Mouse (Mus musculus): ENCODE measurements around the gene Rtn4ip1. TPM values are rescaled to one million over a fixed set of nuclear protein-coding genes. Genes with fewer than 3 reads are reported as not detected.
A peak's percentile ranks its signal among the peaks of the same experiment; 100 is the strongest.
"Not testable (repeated sequence)": the region's sequence is repeated elsewhere in the genome, so short reads cannot be mapped to it uniquely, and the experiment has no call there.

Gene Rtn4ip1
- polyA plus RNA-seq, 1 experiment from 2014 or later = 14.4 TPM

DNA sequence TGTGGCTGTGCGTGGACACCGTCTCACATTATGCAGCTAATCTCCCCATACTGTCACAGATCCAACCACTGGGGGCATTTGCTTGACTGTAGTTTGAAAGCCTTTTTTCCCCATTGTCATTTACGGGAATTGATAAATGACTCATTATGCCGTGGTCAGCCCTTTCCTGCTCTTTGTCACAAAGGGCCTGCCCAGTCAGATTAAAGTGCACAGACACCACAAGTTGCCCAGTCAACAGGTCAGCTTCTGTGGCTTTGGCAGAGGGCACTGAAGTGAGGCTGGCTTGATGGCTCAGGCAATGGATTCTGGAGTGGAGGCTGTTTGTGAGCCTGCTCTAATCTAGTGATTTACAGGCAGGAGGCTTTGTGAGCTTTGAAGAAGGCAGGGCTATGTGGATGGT is 42.1 kb downstream of the Rtn4ip1 start:
- WGBS = 41% methylated on average over 4 of the region's 4 CpGs

DNA sequence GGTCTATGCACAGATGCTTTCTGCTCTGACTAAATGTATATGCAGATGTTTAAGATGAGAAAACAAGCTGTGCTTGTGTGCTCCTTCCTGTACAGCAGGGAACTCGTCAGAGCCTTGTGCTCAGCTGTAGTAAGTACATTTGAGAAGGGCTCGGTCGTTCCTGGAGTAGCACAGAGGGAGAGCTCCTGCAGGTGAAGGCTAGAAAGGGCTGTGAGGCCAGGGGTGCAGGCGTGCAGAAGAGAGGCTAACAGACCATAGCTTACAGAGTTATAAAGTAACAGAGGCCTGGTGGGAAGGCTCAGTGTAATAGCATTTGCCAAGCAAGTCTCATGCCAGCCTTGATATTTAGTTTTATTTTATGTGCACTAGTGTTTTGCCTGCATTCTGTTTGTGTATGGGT is 43.8 kb downstream of the Rtn4ip1 start:
- no peak for ATAC-seq (ENCODE audit: low FRiP score)
- Histone ChIP-seq H3K27me3 (replicated peaks) (no peaks in the 10 kb centered on the region), H3K4me2 (no peak overlapping the region), H3K4me3 (replicated peaks) (no peak overlapping the region), H3K36me3 (no peaks in the 10 kb centered on the region), H3K9ac (replicated peaks) (no peak overlapping the region), H3K4me1 (0 out of 2 replicates have a peak, but pooled peaks cover 3% of the 10 kb centered on the region), H3K9me3 (replicated peaks) (no peaks in the 10 kb centered on the region), H3K27ac (replicated peaks) (no peak overlapping the region)
- WGBS = 78% methylated on average over 4 of the region's 4 CpGs

More for the DNA sequence above, 42.1 kb downstream of the Rtn4ip1 start:
- no peak for ATAC-seq (ENCODE audit: low FRiP score)
- H3K4me3 ChIP-seq (replicated peaks) = no peak overlapping the region
- H3K4me2 ChIP-seq = no peak overlapping the region
- no peak overlapping the region for H3K9ac ChIP-seq (replicated peaks)
- no peaks in the 10 kb centered on the region for H3K27me3 ChIP-seq (replicated peaks)
- no peaks in the 10 kb centered on the region for H3K9me3 ChIP-seq (replicated peaks)
- H3K36me3 ChIP-seq = no peaks in the 10 kb centered on the region
- 0 out of 2 replicates have a peak, but pooled peaks cover 3% of the 10 kb centered on the region for H3K4me1 ChIP-seq
- H3K27ac ChIP-seq (replicated peaks) = no peak overlapping the region

DNA sequence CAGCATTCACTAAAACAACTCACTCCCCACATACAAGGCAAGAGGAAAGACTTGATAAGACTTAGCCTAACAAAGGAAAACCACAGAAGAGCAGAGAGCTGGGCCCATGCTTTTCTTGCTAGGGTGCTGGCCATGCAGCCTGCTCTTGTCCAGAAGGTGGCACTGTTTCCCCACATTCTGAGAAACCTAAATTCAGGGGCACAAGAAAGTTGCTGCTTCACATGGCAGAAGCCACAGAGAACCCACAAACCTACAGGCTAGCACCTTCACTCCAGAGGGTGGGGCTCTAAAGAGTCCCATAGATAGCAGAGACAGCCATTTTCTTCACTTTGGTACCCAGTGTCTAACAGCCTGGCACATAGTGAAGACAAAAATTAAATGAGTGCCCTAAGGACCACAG is 52.3 kb downstream of the Rtn4ip1 start:
- Histone ChIP-seq H3K27me3 (replicated peaks) (no peaks in the 10 kb centered on the region), H3K9me3 (replicated peaks) (no peaks in the 10 kb centered on the region), H3K4me3 (replicated peaks) (no peak overlapping the region), H3K4me2 (no peak overlapping the region), H3K9ac (replicated peaks) (no peak overlapping the region), H3K36me3 (no peaks in the 10 kb centered on the region), H3K27ac (replicated peaks) (no peak overlapping the region), H3K4me1 (no peaks in the 10 kb centered on the region)
- ATAC-seq (ENCODE audit: low FRiP score) = peak; percentile 78; the same call in 1 of the 2 replicates

DNA sequence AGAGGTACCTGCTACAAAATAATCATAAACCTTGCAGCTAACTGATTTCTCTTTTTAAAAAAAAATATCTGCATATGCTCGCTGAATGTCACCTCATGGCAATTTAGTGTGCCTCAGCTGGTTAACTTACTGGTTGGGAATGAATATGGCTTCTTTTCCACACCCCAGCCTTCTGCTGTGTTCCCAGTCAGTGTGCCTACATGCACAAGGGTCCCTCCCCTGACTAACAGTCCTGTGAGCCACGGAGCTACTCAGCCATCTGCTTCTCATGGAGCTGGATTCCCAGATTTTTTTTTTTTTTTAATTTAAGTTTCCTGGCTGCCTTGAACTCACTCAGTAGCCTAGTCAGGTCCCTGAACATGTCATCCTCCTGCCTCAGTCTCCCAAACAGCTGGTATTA is 63.3 kb downstream of the Rtn4ip1 start:
- Histone ChIP-seq H3K9me3 (replicated peaks) (no peaks in the 10 kb centered on the region), H3K27me3 (replicated peaks) (no peaks in the 10 kb centered on the region), H3K36me3 (no peaks in the 10 kb centered on the region), H3K4me3 (replicated peaks) (no peak overlapping the region), H3K4me1 (no peaks in the 10 kb centered on the region), H3K4me2 (no peak overlapping the region), H3K9ac (replicated peaks) (no peak overlapping the region), H3K27ac (replicated peaks) (no peak overlapping the region)
- no peak for ATAC-seq (ENCODE audit: low FRiP score)
- WGBS = 57% methylated on average over 2 of the region's 2 CpGs

DNA sequence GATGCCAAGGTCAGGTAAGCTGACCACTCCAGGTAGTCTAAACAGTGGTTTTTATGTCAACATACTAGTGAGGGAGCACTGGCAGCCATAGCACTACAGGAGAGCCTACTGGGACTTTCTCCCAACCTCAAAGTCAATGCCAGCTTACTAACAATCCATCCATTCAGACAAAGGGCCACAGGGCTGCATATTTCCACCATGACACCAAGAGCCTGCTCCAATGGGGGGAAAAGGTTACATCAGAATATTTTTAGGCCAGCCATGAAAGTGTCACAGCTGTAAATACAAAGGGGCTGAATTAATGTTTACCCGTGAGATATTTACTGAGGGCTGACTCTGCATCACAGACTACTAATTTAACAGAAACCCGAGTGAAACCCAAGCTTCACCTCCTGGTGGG is 71.6 kb downstream of the Rtn4ip1 start:
- no peak for ATAC-seq (ENCODE audit: low FRiP score)
- Histone ChIP-seq H3K9ac (replicated peaks) (no peak overlapping the region), H3K27ac (replicated peaks) (no peak overlapping the region), H3K27me3 (replicated peaks) (no peaks in the 10 kb centered on the region), H3K36me3 (no peaks in the 10 kb centered on the region), H3K4me3 (replicated peaks) (no peak overlapping the region), H3K9me3 (replicated peaks) (no peaks in the 10 kb centered on the region), H3K4me1 (no peaks in the 10 kb centered on the region), H3K4me2 (no peak overlapping the region)
- WGBS = 39% methylated on average over 2 of the region's 2 CpGs

DNA sequence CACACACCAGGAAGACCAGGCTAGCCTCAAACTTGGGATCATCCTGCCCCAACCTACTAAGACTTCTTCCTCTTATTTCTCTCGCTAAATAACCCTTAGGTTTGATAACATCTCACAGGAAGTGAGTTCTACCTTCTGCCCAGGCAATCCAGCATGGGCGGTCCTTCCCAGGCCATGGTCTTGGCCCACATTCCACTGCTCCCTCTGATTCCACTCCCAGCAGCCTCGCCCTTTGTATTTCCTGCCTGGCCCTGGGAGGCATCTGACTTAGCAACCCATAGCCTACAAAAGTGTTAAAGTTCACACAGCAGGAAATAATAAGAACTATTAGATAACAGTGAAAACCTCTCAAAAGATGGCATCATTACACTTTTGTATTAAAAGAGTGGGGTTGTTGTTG is 75.7 kb downstream of the Rtn4ip1 start:
- no peaks in the 10 kb centered on the region for H3K4me1 ChIP-seq
- H3K9me3 ChIP-seq (replicated peaks) = no peaks in the 10 kb centered on the region
- H3K9ac ChIP-seq (replicated peaks) = no peak overlapping the region
- 72% methylated on average over 3 of the region's 3 CpGs for WGBS
- H3K27ac ChIP-seq (replicated peaks) = no peak overlapping the region
- no peak overlapping the region for H3K4me2 ChIP-seq
- no peaks in the 10 kb centered on the region for H3K27me3 ChIP-seq (replicated peaks)
- H3K36me3 ChIP-seq = no peaks in the 10 kb centered on the region
- no peak for ATAC-seq (ENCODE audit: low FRiP score)
- H3K4me3 ChIP-seq (replicated peaks) = no peak overlapping the region

DNA sequence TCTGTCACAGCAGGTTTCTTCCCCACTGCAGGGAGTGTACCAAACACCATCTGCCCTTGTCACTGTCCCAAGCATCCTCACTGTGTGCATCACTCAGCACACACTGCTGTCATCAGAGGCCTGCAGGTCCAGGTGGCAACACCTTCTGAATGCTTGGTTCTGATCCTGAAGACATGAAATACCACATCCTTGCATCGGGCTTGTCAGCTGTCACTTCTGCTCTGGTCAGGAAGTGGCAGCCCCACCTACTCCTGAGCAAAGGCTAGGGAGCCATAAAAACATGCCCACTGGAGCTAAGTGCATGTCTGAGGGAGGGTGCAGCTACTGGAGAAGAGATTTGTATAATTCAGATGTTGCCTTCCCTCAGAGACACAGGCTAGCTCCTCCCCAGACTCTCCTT is 78.5 kb downstream of the Rtn4ip1 start:
- H3K9me3 ChIP-seq (replicated peaks) = no peaks in the 10 kb centered on the region

DNA sequence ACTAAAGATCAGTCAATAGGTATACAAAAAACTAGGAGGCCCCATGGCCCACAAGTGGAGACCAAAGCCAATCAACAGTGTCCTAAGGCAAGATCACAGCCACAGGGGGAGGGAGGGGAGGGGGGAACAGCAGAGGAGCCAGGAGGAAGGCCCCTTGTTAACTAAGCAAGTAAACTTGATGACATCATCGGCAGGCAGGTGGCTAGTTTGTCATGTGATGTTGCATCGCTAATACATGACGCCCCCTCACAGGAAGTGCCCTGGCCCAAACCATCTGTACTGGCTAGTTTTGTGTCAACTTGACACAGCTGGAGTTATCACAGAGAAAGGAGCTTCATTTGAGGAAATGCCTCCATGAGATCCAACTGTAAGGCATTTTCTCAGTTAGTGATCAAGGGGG is 79.1 kb downstream of the Rtn4ip1 start:
- H3K36me3 ChIP-seq; H3K9ac ChIP-seq (replicated peaks); H3K9me3 ChIP-seq (replicated peaks); H3K4me2 ChIP-seq; H3K4me1 ChIP-seq; H3K27me3 ChIP-seq (replicated peaks); H3K4me3 ChIP-seq (replicated peaks); ATAC-seq (ENCODE audit: low FRiP score); H3K27ac ChIP-seq (replicated peaks): not testable (repeated sequence)
- WGBS = 95% methylated on average over 3 of the region's 3 CpGs

More for the DNA sequence above, 78.5 kb downstream of the Rtn4ip1 start:
- no peaks in the 10 kb centered on the region for H3K27me3 ChIP-seq (replicated peaks)
- WGBS = 78% methylated on average over 1 of the region's 1 CpGs
- no peak overlapping the region for H3K4me2 ChIP-seq
- ATAC-seq (ENCODE audit: low FRiP score) = no peak
- H3K27ac ChIP-seq (replicated peaks) = no peak overlapping the region
- H3K36me3 ChIP-seq = no peaks in the 10 kb centered on the region
- H3K9ac ChIP-seq (replicated peaks) = no peak overlapping the region
- no peaks in the 10 kb centered on the region for H3K4me1 ChIP-seq
- H3K4me3 ChIP-seq (replicated peaks) = no peak overlapping the region

DNA sequence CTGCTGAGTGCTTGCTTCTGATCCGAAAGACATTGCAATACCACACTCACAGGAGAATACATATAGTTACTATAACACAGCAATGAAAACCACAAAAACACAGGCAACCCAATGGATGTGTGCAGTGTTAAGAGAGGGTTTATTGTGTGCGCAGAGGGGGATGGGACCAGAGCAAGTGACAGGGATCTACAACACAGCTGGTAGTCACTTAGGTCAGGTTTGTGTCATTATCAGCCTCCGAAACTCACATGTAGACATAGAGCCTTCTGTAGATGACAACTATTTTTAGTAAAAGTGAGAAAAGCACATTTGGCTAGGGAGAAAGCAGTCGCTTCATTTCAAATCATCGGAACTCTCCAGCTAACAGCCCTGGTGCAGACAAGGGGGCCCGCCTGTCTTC is 80.9 kb downstream of the Rtn4ip1 start:
- no peaks in the 10 kb centered on the region for H3K27me3 ChIP-seq (replicated peaks)
- no peak overlapping the region for H3K4me3 ChIP-seq (replicated peaks)
- no peak overlapping the region for H3K27ac ChIP-seq (replicated peaks)
- no peak for ATAC-seq (ENCODE audit: low FRiP score)
- WGBS = 95% methylated on average over 6 of the region's 6 CpGs
- H3K4me2 ChIP-seq = no peak overlapping the region
- no peaks in the 10 kb centered on the region for H3K9me3 ChIP-seq (replicated peaks)
- no peak overlapping the region for H3K9ac ChIP-seq (replicated peaks)
- H3K4me1 ChIP-seq = no peaks in the 10 kb centered on the region
- no peaks in the 10 kb centered on the region for H3K36me3 ChIP-seq

DNA sequence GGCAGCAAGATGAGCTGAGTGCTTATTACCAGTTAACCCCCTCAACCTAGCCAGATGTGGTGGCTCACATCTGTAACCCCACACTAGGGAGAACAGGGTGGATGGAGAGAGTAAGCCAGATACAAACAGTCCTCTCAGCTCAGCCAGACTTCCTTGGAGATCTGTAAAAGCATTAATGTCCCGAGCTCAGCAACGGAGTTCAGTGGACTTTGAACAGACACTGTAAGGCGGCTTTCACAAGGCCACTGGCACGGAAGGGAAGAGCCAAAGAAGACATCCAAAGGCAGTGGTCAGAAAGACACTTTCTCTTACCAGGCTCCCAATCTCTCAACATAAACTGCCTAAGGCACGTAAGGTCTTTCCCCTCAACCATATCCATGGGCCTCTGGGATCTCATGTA is 81.6 kb downstream of the Rtn4ip1 start:
- WGBS = 87% methylated on average over 5 of the region's 5 CpGs
- Histone ChIP-seq H3K9me3 (replicated peaks) (no peaks in the 10 kb centered on the region), H3K4me1 (no peaks in the 10 kb centered on the region), H3K4me3 (replicated peaks) (no peak overlapping the region), H3K27ac (replicated peaks) (no peak overlapping the region), H3K36me3 (no peaks in the 10 kb centered on the region), H3K9ac (replicated peaks) (no peak overlapping the region), H3K4me2 (no peak overlapping the region), H3K27me3 (replicated peaks) (no peaks in the 10 kb centered on the region)
- no peak for ATAC-seq (ENCODE audit: low FRiP score)

DNA sequence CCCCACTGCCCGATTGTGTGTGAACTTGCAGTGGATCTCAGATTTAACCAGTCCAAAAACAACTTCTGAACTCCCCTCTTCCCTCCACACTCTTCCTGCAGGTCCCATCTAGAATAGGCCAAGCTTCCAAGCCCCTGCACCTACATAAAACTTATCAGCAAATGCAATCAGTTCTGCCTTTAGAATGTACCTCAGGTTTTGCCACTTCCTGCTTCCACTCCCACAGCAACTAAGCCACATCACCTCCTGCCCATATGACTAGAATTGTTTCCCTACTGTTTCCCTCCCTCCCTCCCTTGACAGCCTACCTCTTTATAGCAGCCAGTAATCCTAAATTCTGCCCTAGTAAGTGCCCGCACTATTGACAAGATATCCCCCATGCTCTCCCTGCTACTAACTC is 82.3 kb downstream of the Rtn4ip1 start:
- H3K9ac ChIP-seq (replicated peaks) = no peak overlapping the region
- no peaks in the 10 kb centered on the region for H3K4me1 ChIP-seq
- H3K9me3 ChIP-seq (replicated peaks) = no peaks in the 10 kb centered on the region
- no peaks in the 10 kb centered on the region for H3K36me3 ChIP-seq
- no peak overlapping the region for H3K27ac ChIP-seq (replicated peaks)
- H3K4me2 ChIP-seq = no peak overlapping the region
- 87% methylated on average over 2 of the region's 2 CpGs for WGBS
- no peaks in the 10 kb centered on the region for H3K27me3 ChIP-seq (replicated peaks)
- H3K4me3 ChIP-seq (replicated peaks) = no peak overlapping the region
- no peak for ATAC-seq (ENCODE audit: low FRiP score)

DNA sequence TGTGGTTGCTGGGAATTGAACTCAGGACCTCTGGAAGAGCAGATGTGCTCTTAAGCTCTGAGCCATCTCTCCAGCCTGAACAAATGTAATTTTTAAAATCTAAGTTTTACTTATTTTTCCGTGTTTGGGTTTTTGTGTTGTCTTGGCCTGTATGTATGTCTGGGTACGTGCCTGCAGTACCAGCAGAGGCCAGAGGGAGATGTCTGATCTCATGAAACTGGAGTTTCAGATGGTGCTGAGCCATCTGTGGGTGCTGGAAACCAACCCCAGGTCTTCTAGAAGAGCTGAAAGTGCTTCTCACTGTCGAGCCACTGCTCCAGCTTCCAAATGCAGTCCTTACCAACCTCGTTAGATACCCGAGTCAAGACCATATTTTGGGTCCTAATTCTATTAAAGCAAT is 89.7 kb downstream of the Rtn4ip1 start:
- no peak overlapping the region for H3K4me3 ChIP-seq (replicated peaks)
- H3K27me3 ChIP-seq (replicated peaks) = no peaks in the 10 kb centered on the region
- no peaks in the 10 kb centered on the region for H3K4me1 ChIP-seq
- no peaks in the 10 kb centered on the region for H3K9me3 ChIP-seq (replicated peaks)
- no peak overlapping the region for H3K27ac ChIP-seq (replicated peaks)
- H3K4me2 ChIP-seq = no peak overlapping the region
- no peaks in the 10 kb centered on the region for H3K36me3 ChIP-seq
- H3K9ac ChIP-seq (replicated peaks) = no peak overlapping the region
- 96% methylated on average over 5 of the region's 5 CpGs for WGBS
- ATAC-seq (ENCODE audit: low FRiP score) = no peak

DNA sequence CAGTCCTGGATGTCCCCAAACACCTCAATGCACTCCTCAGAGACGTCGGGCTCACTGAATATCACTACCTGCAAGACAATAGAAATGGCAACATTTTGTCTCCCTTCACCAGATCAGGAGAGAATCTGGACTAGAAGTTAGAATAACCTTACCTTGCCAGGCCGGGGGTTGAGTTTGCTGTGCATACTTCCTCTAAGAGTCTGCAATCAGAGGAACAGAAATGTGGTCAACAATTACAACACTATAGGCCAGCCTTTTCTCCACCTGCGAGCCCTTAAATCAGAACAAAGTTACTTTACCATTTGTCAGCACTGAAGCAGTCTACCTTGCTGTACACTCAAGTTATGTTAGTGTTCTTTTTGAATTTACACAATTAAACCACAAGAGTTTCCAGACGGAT is 90.9 kb downstream of the Rtn4ip1 start:
- no peaks in the 10 kb centered on the region for H3K9me3 ChIP-seq (replicated peaks)
- H3K4me1 ChIP-seq = no peaks in the 10 kb centered on the region
- no peak overlapping the region for H3K4me2 ChIP-seq
- no peaks in the 10 kb centered on the region for H3K27me3 ChIP-seq (replicated peaks)
- no peak overlapping the region for H3K9ac ChIP-seq (replicated peaks)
- no peak overlapping the region for H3K4me3 ChIP-seq (replicated peaks)
- ATAC-seq (ENCODE audit: low FRiP score) = no peak
- H3K27ac ChIP-seq (replicated peaks) = no peak overlapping the region
- no peaks in the 10 kb centered on the region for H3K36me3 ChIP-seq
- 87% methylated on average over 5 of the region's 5 CpGs for WGBS

All from neural tube, embryonic 15.5 days (tissue).